Mouse (Mus musculus) ES-E14 (cell line): ENCODE results near the gene Dnttip1. TPM values are rescaled to one million over a fixed set of nuclear protein-coding genes. Genes with fewer than 3 reads are reported as not detected.

ENCODE experiments used
- DNase-seq: peaks from one replicate; pipeline ENCODE4 v3.0.0-alpha.2; 2013; ENCODE audit warnings: low read depth, low spot score
- H3K27ac ChIP-seq: 2 replicates; pipeline ENCODE4 v1.5.1; 2012; ENCODE audit warnings: low read depth, mild to moderate bottlenecking, low read length, moderate library complexity, mixed read lengths; ENCODE audit not compliant: poor library complexity, insufficient read depth, severe bottlenecking
- H3K36me3 ChIP-seq: 2 replicates; pipeline ENCODE4 v1.6.1; 2012; ENCODE audit warnings: mild to moderate bottlenecking, low read length, moderate library complexity, mixed read lengths; ENCODE audit not compliant: control insufficient read depth, poor library complexity, insufficient read depth, severe bottlenecking
- H3K4me1 ChIP-seq, 2 experiments: fragments of 150-350 bp in 1 of 2; sonication (generic) in 1 of 2; 2 replicates each; pipeline ENCODE4 v1.6.1; 2012; ENCODE audit warnings: low read length in 2 of 2, mild to moderate bottlenecking in 1 of 2, mixed read lengths in 1 of 2; ENCODE audit not compliant: control insufficient read depth in 2 of 2, insufficient read depth in 2 of 2, poor library complexity in 1 of 2
- H3K4me3 ChIP-seq, 2 experiments: fragments of 150-350 bp in 1 of 2; sonication (generic) in 1 of 2; 2 replicates each; pipeline ENCODE4 v1.5.1; 2012; ENCODE audit warnings: low read length in 2 of 2, low read depth in 1 of 2, mild to moderate bottlenecking in 1 of 2, mixed read lengths in 1 of 2; ENCODE audit not compliant: insufficient read depth in 1 of 2, poor library complexity in 1 of 2, severe bottlenecking in 1 of 2
- H3K9ac ChIP-seq: 2 replicates; pipeline ENCODE4 v1.6.1; 2012; ENCODE audit warnings: low read depth, mild to moderate bottlenecking, low read length, mixed read lengths; ENCODE audit not compliant: poor library complexity, insufficient read depth, severe bottlenecking
- H3K9me3 ChIP-seq: fragments of 150-350 bp; sonication (generic); 2 replicates; pipeline ENCODE4 v1.6.1; 2012; ENCODE audit warnings: low read depth, mild to moderate bottlenecking, low read length; ENCODE audit not compliant: control insufficient read depth, insufficient read depth
- CHD2 ChIP-seq: IDR thresholded peaks from 2 replicates; pipeline ENCODE4 v1.6.1; 2014; ENCODE audit warnings: mild to moderate bottlenecking, low read depth, low read length, inconsistent platforms
- HCFC1 ChIP-seq: IDR thresholded peaks from 2 replicates; pipeline ENCODE4 v1.6.1; 2012; ENCODE audit warnings: low read length, inconsistent platforms, borderline replicate concordance; ENCODE audit not compliant: insufficient read depth
- MAFK ChIP-seq: IDR thresholded peaks from 2 replicates; pipeline ENCODE4 v1.6.1; 2014; ENCODE audit warnings: mild to moderate bottlenecking, low read depth, low read length, inconsistent platforms; ENCODE audit not compliant: insufficient read depth
- ZC3H11A ChIP-seq: IDR thresholded peaks from 2 replicates; pipeline ENCODE4 v1.6.1; 2012; ENCODE audit warnings: low read depth, mild to moderate bottlenecking, inconsistent platforms, low read length, borderline replicate concordance
- ZNF384 ChIP-seq: IDR thresholded peaks from 2 replicates; pipeline ENCODE4 v1.6.1; 2012; ENCODE audit warnings: low read depth, low read length, inconsistent platforms
- in situ Hi-C, 2 experiments: fragments of 600-800 bp; cut with MboI; formaldehyde crosslinking; loops; one replicate each; pipeline ENCODE4 v1.15.1; 2025; ENCODE audit warnings: low sequenced_read_pairs in 2 of 2, inconsistent platforms in 1 of 2; ENCODE audit not compliant: unreplicated experiment in 2 of 2
- total RNA-seq: library from RNA; depleted of rRNA; stranded (reverse); fragments of 300-350 nt; gene quantifications from 2 replicates; pipeline ENCODE4 v1.2.3, GENCODE M21; 2012

The Dnttip1 gene
- total RNA-seq, 1 experiment = 13.3 TPM

DNA sequence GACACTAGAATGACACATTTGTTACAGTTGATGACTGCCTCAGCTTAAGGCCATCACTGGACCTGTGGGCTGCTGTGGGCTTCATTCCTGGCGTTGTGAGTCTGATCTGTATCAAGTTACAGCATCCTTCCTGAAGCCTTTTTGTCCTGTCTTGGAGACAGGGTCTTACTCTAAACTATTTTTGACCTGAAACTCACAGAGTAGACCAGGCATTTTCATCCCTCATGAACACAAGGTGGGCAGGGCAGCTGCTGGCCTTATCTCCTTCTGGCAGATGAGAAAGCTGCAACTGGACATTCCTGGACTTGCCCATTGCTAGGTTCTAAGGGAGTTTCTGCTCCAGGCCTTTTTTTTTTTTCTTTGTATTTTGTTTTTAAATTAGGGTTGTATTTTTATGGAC, 12.9 kb downstream of the Dnttip1 start:
- Histone ChIP-seq H3K9me3 (no peaks in the 10 kb centered on the region), H3K9ac (no peak overlapping the region), H3K36me3 (peaks cover 72% of the 10 kb centered on the region), H3K27ac (no peak overlapping the region), H3K4me3 (no peak overlapping the region), H3K4me1 (peaks cover 2 to 3% of the 10 kb centered on the region in 2 experiments; a peak in 1 of 4 replicates)
- no peak for TF ChIP-seq CHD2
- no peak for TF ChIP-seq ZNF384
- TF ChIP-seq ZC3H11A = no peak
- TF ChIP-seq MAFK = no peak
- no peak for TF ChIP-seq HCFC1
- DNase-seq = no peak
- in situ Hi-C loops = no loop called here

GRCm38 (mm10) chr2:164760059-164760833, 14.5 kb downstream of the Dnttip1 start:
- no peak overlapping the region for H3K9ac ChIP-seq
- H3K9me3 ChIP-seq = no peaks in the 10 kb centered on the region
- no peak overlapping the region for H3K27ac ChIP-seq
- no peak for TF ChIP-seq HCFC1
- no peak for TF ChIP-seq CHD2
- no peak for TF ChIP-seq ZNF384
- TF ChIP-seq ZC3H11A = no peak
- no peak for TF ChIP-seq MAFK
- no peak for DNase-seq
- no peak overlapping the region for H3K4me3 ChIP-seq
- peaks cover 69% of the 10 kb centered on the region for H3K36me3 ChIP-seq
- H3K4me1 ChIP-seq = peaks cover 2 to 3% of the 10 kb centered on the region in 2 experiments; a peak in 1 of 4 replicates
- in situ Hi-C loops = no loop called here

DNA sequence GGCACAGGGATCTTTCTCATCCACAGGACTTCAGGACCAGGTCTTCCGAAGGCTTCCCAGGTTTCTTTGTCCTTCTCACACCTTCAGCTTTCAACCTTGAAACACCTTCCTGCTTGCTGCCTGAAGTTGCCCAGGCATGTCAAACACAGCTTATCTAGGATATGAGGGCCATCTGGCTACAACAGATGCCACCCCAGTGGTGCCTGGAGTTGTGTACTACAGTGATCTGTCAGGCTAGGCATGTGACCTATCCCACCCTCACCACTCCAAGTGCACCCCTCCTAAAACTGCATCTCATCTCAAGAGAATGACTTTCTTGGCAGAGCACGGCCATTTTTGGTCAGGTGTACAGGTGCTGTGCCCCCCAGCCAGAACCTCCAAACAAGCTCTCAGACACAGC, 15.7 kb downstream of the Dnttip1 start:
- no peak for DNase-seq
- Histone ChIP-seq H3K4me3 (no peak overlapping the region), H3K36me3 (peaks cover 72% of the 10 kb centered on the region), H3K9ac (no peak overlapping the region), H3K4me1 (peaks cover 2 to 3% of the 10 kb centered on the region in 2 experiments; a peak in 1 of 4 replicates), H3K27ac (peak overlapping the region; percentile 30), H3K9me3 (no peaks in the 10 kb centered on the region)
- in situ Hi-C loops = no loop called here
- TF ChIP-seq ZNF384 (no peak), ZC3H11A (no peak), HCFC1 (no peak), CHD2 (no peak), MAFK (no peak)

- in situ Hi-C loops = no loop called here
- Histone ChIP-seq H3K9me3 (no peaks in the 10 kb centered on the region), H3K27ac (peak overlapping the region; percentile 30), H3K9ac (no peak overlapping the region), H3K4me1 (peaks cover 2 to 3% of the 10 kb centered on the region in 2 experiments; a peak in 1 of 4 replicates), H3K4me3 (no peak overlapping the region), H3K36me3 (peaks cover 70% of the 10 kb centered on the region)
- no peak for TF ChIP-seq CHD2
- TF ChIP-seq ZNF384 = no peak
- no peak for TF ChIP-seq HCFC1
- no peak for TF ChIP-seq ZC3H11A
- TF ChIP-seq MAFK = no peak
- no peak for DNase-seq
Observed at GRCm38 (mm10) chr2:164761971-164762370, 16.2 kb downstream of the Dnttip1 start.
